Mouse (Mus musculus) myocyte (in vitro differentiated cells): ENCODE measurements at regions not wholly inside any gene's neighbourhood (a gene's known extent, or its start where the extent isn't known, plus 50 kb on each side); places are given as distances from the start of the nearest gene placed in this dataset.

Source experiments
- H3K27me3 ChIP-seq: one replicate; pipeline ENCODE4 v1.6.1; 2011; ENCODE audit not compliant: control insufficient read depth, insufficient read depth, insufficient read length
- H3K36me3 ChIP-seq: one replicate; pipeline ENCODE4 v1.6.1; 2011; ENCODE audit not compliant: control insufficient read depth, insufficient read depth
- H3K4me2 ChIP-seq: one replicate; pipeline ENCODE4 v1.6.1; 2011; ENCODE audit warnings: low read depth, control low read depth
- H3K4me3 ChIP-seq: one replicate; pipeline ENCODE4 v1.5.1; 2011; ENCODE audit warnings: mild to moderate bottlenecking, control low read depth, moderate library complexity
- H3K79me2 ChIP-seq: one replicate; pipeline ENCODE4 v1.6.1; 2011; ENCODE audit not compliant: control insufficient read depth, insufficient read depth
- H3ac ChIP-seq: one replicate; pipeline ENCODE4 v1.6.1; 2011; ENCODE audit not compliant: control insufficient read depth, insufficient read length
- CEBPB ChIP-seq: IDR thresholded peaks from 2 replicates; pipeline ENCODE4 v1.6.1; 2011; ENCODE audit warnings: mild to moderate bottlenecking, moderate library complexity; ENCODE audit not compliant: poor library complexity, insufficient read depth, severe bottlenecking
- E2F4 ChIP-seq: IDR thresholded peaks from one replicate; pipeline ENCODE4 v1.6.1; 2011; ENCODE audit warnings: mild to moderate bottlenecking, control low read depth, moderate library complexity; ENCODE audit not compliant: insufficient read depth
- MAX ChIP-seq: IDR thresholded peaks from one replicate; pipeline ENCODE4 v1.6.1; 2011; ENCODE audit warnings: low read depth, mild to moderate bottlenecking, control low read depth
- MYOD1 ChIP-seq, 3 experiments: IDR thresholded peaks; one replicate each; pipeline ENCODE4 v1.6.1; 2011; ENCODE audit warnings: control low read depth in 2 of 3, low read depth in 2 of 3, mild to moderate bottlenecking in 2 of 3, moderate library complexity in 1 of 3; ENCODE audit not compliant: insufficient read length in 2 of 3, control insufficient read depth in 1 of 3
- MYOG ChIP-seq, 3 experiments: IDR thresholded peaks; one replicate each; pipeline ENCODE4 v1.6.1; 2011; ENCODE audit warnings: control low read depth in 2 of 3, low read depth in 2 of 3, mild to moderate bottlenecking in 2 of 3; ENCODE audit not compliant: insufficient read length in 2 of 3, control insufficient read depth in 1 of 3, insufficient read depth in 1 of 3
- POLR2A ChIP-seq: IDR thresholded peaks from one replicate; pipeline ENCODE4 v1.6.1; 2011; ENCODE audit warnings: low read depth, mild to moderate bottlenecking, control low read depth, moderate library complexity; ENCODE audit not compliant: insufficient read length
- POLR2AphosphoS2 ChIP-seq: IDR thresholded peaks from one replicate; pipeline ENCODE4 v1.6.1; 2011; ENCODE audit warnings: low read depth, control low read depth; ENCODE audit not compliant: insufficient read length
- REST ChIP-seq: IDR thresholded peaks from one replicate; pipeline ENCODE4 v1.6.1; 2011; ENCODE audit warnings: mild to moderate bottlenecking, control low read depth, moderate library complexity; ENCODE audit not compliant: insufficient read depth, insufficient read length
- SRF ChIP-seq: IDR thresholded peaks from one replicate; pipeline ENCODE4 v1.6.1; 2011; ENCODE audit warnings: low read depth; ENCODE audit not compliant: control insufficient read depth, insufficient read length
- TCF12 ChIP-seq: IDR thresholded peaks from one replicate; pipeline ENCODE4 v1.6.1; 2011; ENCODE audit warnings: mild to moderate bottlenecking, control low read depth; ENCODE audit not compliant: poor library complexity, insufficient read depth, severe bottlenecking
- TCF3 ChIP-seq: IDR thresholded peaks from one replicate; pipeline ENCODE4 v1.6.1; 2011; ENCODE audit warnings: low read depth, control low read depth; ENCODE audit not compliant: insufficient read length
- USF1 ChIP-seq: IDR thresholded peaks from one replicate; pipeline ENCODE4 v1.6.1; 2011; ENCODE audit warnings: low read depth, mild to moderate bottlenecking, control low read depth, moderate library complexity

- Histone ChIP-seq H3K79me2 (no peaks in the 10 kb centered on the region), H3ac (no peak overlapping the region), H3K4me2 (no peak overlapping the region), H3K36me3 (no peaks in the 10 kb centered on the region), H3K4me3 (no peak overlapping the region), H3K27me3 (no peaks in the 10 kb centered on the region)
- no peak for TF ChIP-seq USF1
- no peak for TF ChIP-seq SRF
- TF ChIP-seq MYOD1 (IDR thresholded peaks at IDR 0.05; ENCODE audit: control insufficient read depth in 1 of 3, insufficient read length in 2 of 3, low read depth in 2 of 3): no peak
- TF ChIP-seq MYOG (IDR thresholded peaks at IDR 0.05; ENCODE audit: control insufficient read depth in 1 of 3, insufficient read depth in 1 of 3, insufficient read length in 2 of 3, low read depth in 2 of 3): no peak
These were observed 323.3 kb downstream of the Mat2b start for GRCm38 (mm10) chr11:40371696-40372095.

DNA sequence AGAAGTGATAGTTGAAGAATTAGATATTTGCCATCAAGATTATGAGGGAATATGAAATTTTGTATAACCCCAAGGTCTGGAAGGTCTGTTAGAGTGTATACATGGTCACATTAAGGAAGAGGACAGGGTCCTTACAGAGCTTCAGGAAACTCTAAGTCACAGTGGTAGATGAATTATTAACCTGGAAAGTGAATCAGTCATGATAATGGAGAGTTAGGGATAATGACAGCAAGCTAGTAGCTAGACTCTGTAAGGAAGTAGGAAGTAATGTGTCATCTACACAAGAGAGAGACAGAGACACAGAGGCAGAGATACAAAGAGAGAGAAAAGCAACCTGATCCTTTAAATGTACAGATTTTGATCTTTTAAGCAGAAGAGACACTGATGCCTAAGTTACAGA is 328.4 kb downstream of the Mat2b start:
- no peak for TF ChIP-seq CEBPB
- no peak for TF ChIP-seq MYOD1 (IDR thresholded peaks at IDR 0.05; ENCODE audit: control insufficient read depth in 1 of 3, insufficient read length in 2 of 3, low read depth in 2 of 3)
- no peak for TF ChIP-seq SRF
- TF ChIP-seq E2F4: no peak
- no peak for TF ChIP-seq POLR2A
- no peak for TF ChIP-seq MAX
- TF ChIP-seq USF1: no peak
- TF ChIP-seq REST: no peak
- no peak for TF ChIP-seq TCF12
- TF ChIP-seq TCF3: no peak
- no peak for TF ChIP-seq POLR2AphosphoS2
- TF ChIP-seq MYOG (IDR thresholded peaks at IDR 0.05; ENCODE audit: control insufficient read depth in 1 of 3, insufficient read depth in 1 of 3, insufficient read length in 2 of 3, low read depth in 2 of 3): no peak
- no peaks in the 10 kb centered on the region for H3K36me3 ChIP-seq
- no peaks in the 10 kb centered on the region for H3K79me2 ChIP-seq
- H3K27me3 ChIP-seq: no peaks in the 10 kb centered on the region
- H3K4me2 ChIP-seq: no peak overlapping the region
- H3K4me3 ChIP-seq: no peak overlapping the region
- no peak overlapping the region for H3ac ChIP-seq

DNA sequence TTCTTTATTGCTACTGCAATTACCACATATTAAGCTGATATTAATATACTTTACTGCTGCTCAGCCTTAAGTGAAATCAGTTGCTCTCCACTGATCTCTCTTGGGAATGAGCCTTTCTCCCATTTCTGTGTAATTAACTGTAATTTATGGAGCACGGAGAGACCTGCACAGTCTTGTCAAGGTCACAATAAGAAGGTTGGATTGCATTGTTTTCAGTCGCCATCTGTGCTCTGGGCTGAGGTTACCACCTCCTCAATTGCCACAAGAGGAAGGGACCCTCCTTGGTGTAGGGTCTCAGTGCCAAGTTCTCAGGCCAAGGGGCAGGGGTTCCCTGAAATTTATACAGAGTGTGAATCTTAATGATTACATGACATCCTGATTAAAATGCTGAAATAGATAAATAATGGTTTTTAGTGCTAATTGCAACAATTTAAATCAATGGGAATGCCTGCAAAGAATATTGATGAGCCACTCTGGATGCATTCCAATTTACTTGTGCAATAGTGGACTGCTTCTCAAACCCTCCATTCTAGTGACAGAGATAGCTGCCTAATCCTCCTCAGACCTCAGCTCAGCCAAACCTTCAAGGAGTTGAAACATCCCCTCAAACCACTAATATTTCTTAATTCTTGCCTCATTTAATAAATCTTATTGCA is 332.3 kb downstream of the Mat2b start:
- no peak for TF ChIP-seq TCF12
- TF ChIP-seq SRF: no peak
- no peak for TF ChIP-seq MAX
- H3K36me3 ChIP-seq: no peaks in the 10 kb centered on the region
- no peak overlapping the region for H3K4me2 ChIP-seq
- H3K79me2 ChIP-seq: no peaks in the 10 kb centered on the region
- no peak overlapping the region for H3K4me3 ChIP-seq
- H3K27me3 ChIP-seq: no peaks in the 10 kb centered on the region
- no peak overlapping the region for H3ac ChIP-seq
